9 mouse cellular contexts compared by ENCODE assay signal in genomic region chr7:133120221-133120751, GRCm38 (mm10). TPM values are rescaled to one million over a fixed set of nuclear protein-coding genes. Genes with fewer than 3 reads are reported as not detected.
DNase-seq lines count a peak whose midpoint lies in the region; ATAC-seq lines count a peak whose summit lies in the region.
"Had no signal": no experiment of that assay in that cellular context is flagged by ENCODE, and none has a peak within 500 bp of the region (broad histone marks: within the 10 kb centered on the region; RNA-seq: fewer than 3 reads in every experiment).

No protein-coding gene starts in this region.

- no peak for ATAC-seq in heart, embryonic 15.5 days (replicated peaks; ENCODE audit: insufficient number of reproducible peaks, insufficient read depth, low FRiP score, low read depth)
- no peak for ATAC-seq in intestine, embryonic 14.5 days (replicated peaks; ENCODE audit: low FRiP score, low TSS enrichment, low read depth)
- ATAC-seq in neural tube, embryonic 11.5 days (ENCODE audit: insufficient read depth, low FRiP score, low TSS enrichment): peak; percentile 18; the same call in 1 of the 2 replicates
- no peak for ATAC-seq in erythroid progenitor cell, adult 5-6 weeks (replicated peaks; ENCODE audit: low FRiP score, poor library complexity, severe bottlenecking)

- no peak overlapping the region for H3K27ac ChIP-seq in heart, embryonic 15.5 days
- 0 out of 2 replicates have a peak overlapping the region, but pooled peaks have one; percentile 0 for H3K27ac ChIP-seq in intestine, embryonic 14.5 days (ENCODE audit: low read depth)
- H3K27ac ChIP-seq in neural tube, embryonic 11.5 days (ENCODE audit: low read depth, low read length): 0 out of 2 replicates have a peak overlapping the region, but pooled peaks have one; percentile 1

- H3K4me3 ChIP-seq in heart, embryonic 15.5 days: peak overlapping the region; percentile 96
- peak overlapping the region; percentile 91 for H3K4me3 ChIP-seq in intestine, embryonic 14.5 days (ENCODE audit: low read depth, low read length)
- H3K4me3 ChIP-seq in neural tube, embryonic 11.5 days (ENCODE audit: low read depth, low read length): peak overlapping the region; percentile 95

- peak overlapping the region; percentile 95 for H3K4me2 ChIP-seq in heart, embryonic 15.5 days
- H3K4me2 ChIP-seq in intestine, embryonic 14.5 days (ENCODE audit: low read length): peak overlapping the region; percentile 88
- H3K4me2 ChIP-seq in neural tube, embryonic 11.5 days (ENCODE audit: low read depth): peak overlapping the region; percentile 98

- peak overlapping the region; percentile 45 for H3K9ac ChIP-seq in heart, embryonic 15.5 days
- peak overlapping the region; percentile 39 for H3K9ac ChIP-seq in intestine, embryonic 14.5 days (ENCODE audit: low read length)
- H3K9ac ChIP-seq in neural tube, embryonic 11.5 days (ENCODE audit: low read length): peak overlapping the region; percentile 41

- DNase-seq in heart, adult 8-10 months (ENCODE audit: low spot score): no peak
- peak; percentile 76 for DNase-seq in embryo, embryonic 11 days
- DNase-seq in intestine, embryonic 14.5 days (ENCODE audit: low spot score): no peak
- DNase-seq in neural tube, embryonic 11.5 days (ENCODE audit: low spot score): peak; percentile 67
- no peak for DNase-seq in layer of hippocampus, adult 9-10 months (ENCODE audit: low spot score)
- no peak for DNase-seq in adrenal gland, postnatal 36 days

- 13% methylated on average over 15 of the region's 15 CpGs for WGBS in heart, embryonic 15.5 days
- 10% methylated on average over 15 of the region's 15 CpGs for WGBS in intestine, embryonic 14.5 days
- WGBS in neural tube, embryonic 11.5 days: under 1% methylated on average over 15 of the region's 15 CpGs

- H3K27me3 ChIP-seq in heart, embryonic 15.5 days: no peaks in the 10 kb centered on the region
- H3K27me3 ChIP-seq in intestine, embryonic 14.5 days (replicated peaks; ENCODE audit: control insufficient read depth, insufficient read depth, low read length): no peaks in the 10 kb centered on the region
- no peaks in the 10 kb centered on the region for H3K27me3 ChIP-seq in neural tube, embryonic 11.5 days (ENCODE audit: control insufficient read depth, insufficient read depth, low read length)

- H3K36me3 ChIP-seq in heart, embryonic 15.5 days: no peaks in the 10 kb centered on the region
- no peaks in the 10 kb centered on the region for H3K36me3 ChIP-seq in intestine, embryonic 14.5 days (ENCODE audit: control insufficient read depth, insufficient read depth, low read length)
- H3K36me3 ChIP-seq in neural tube, embryonic 11.5 days (ENCODE audit: control insufficient read depth, insufficient read depth, low read length): no peaks in the 10 kb centered on the region

- H3K9me3 ChIP-seq in heart, embryonic 15.5 days (replicated peaks): no peaks in the 10 kb centered on the region
- no peaks in the 10 kb centered on the region for H3K9me3 ChIP-seq in intestine, embryonic 14.5 days (ENCODE audit: control insufficient read depth, low read length)
- H3K9me3 ChIP-seq in neural tube, embryonic 11.5 days (ENCODE audit: control insufficient read depth, low read length): no peaks in the 10 kb centered on the region

- H3K4me1 ChIP-seq in heart, embryonic 15.5 days (replicated peaks): peaks cover 58% of the 10 kb centered on the region
- peaks cover 52% of the 10 kb centered on the region for H3K4me1 ChIP-seq in intestine, embryonic 14.5 days (replicated peaks; ENCODE audit: control insufficient read depth, insufficient read depth, low read length)
- peaks cover 42% of the 10 kb centered on the region for H3K4me1 ChIP-seq in neural tube, embryonic 11.5 days (ENCODE audit: control insufficient read depth, insufficient read depth, low read length)

RNA-seq across cellular contexts. Expression of gene Fgfr2, which starts 2.9 kb away (rescaled TPM):
- 17.2 and 32.2 TPM in 2 replicates for polyA plus RNA-seq in heart, embryonic 15.5 days (2015; fragmentation: Nextera tagmentation; extraction: Ambion mirVana)
- total RNA-seq in heart, adult 8-10 months (2022): 1 to 10 TPM; 1.1 to 1.9 (median 1.4) TPM
- 105 and 119 TPM in 2 replicates for polyA plus RNA-seq in intestine, embryonic 14.5 days (2014; fragmentation: Nextera tagmentation; extraction: Ambion mirVana)
- 81.5 and 86.9 TPM in 2 replicates for polyA plus RNA-seq in neural tube, embryonic 11.5 days (2014; fragmentation: Nextera tagmentation; extraction: Ambion mirVana)
- 1.7 and 13.3 TPM in 2 replicates for total RNA-seq in erythroid progenitor cell, adult 5-6 weeks (2015; ENCODE audit: low replicate concordance)
- total RNA-seq in erythroid progenitor cell, adult 5-6 weeks (2017; ENCODE audit: low replicate concordance): 0.13 and 3.7 TPM in 2 replicates
- 100 to 1,000 TPM; 190 to 480 TPM for total RNA-seq in adrenal gland, postnatal 36 days (2021)
- total RNA-seq: MEL had no signal

RNA-seq across cellular contexts. Expression of gene Ctbp2, which starts 3.9 kb away (rescaled TPM):
- polyA plus RNA-seq in heart, embryonic 15.5 days (2015; fragmentation: Nextera tagmentation; extraction: Ambion mirVana): 40.8 and 48.8 TPM in 2 replicates
- total RNA-seq in heart, adult 8-10 months (2022): 10 to 100 TPM; 24.9 to 28.1 (median 27.6) TPM
- polyA plus RNA-seq in intestine, embryonic 14.5 days (2014; fragmentation: Nextera tagmentation; extraction: Ambion mirVana): 112 and 117 TPM in 2 replicates
- 153 and 167 TPM in 2 replicates for polyA plus RNA-seq in neural tube, embryonic 11.5 days (2014; fragmentation: Nextera tagmentation; extraction: Ambion mirVana)
- total RNA-seq in erythroid progenitor cell, adult 5-6 weeks (2015; ENCODE audit: low replicate concordance): 2.9 and 3.8 TPM in 2 replicates
- 3.5 and 8.5 TPM in 2 replicates for total RNA-seq in erythroid progenitor cell, adult 5-6 weeks (2017; ENCODE audit: low replicate concordance)
- total RNA-seq in adrenal gland, postnatal 36 days (2021): 10 to 100 TPM; 65.6 to 68.6 TPM

Comparison
In these comparisons a context has a peak if more than half of its experiments do, and no peak if none do; other contexts are left out.
1. DNase-seq: peak in embryo, embryonic 11 days (single experiment) and neural tube, embryonic 11.5 days (single experiment); none in heart, adult 8-10 months (single experiment), intestine, embryonic 14.5 days (single experiment), layer of hippocampus, adult 9-10 months (single experiment) and adrenal gland, postnatal 36 days (0 of 2).
2. RNA of gene Fgfr2, which starts 2.9 kb away (total RNA-seq): 190 to 480 TPM in adrenal gland, postnatal 36 days; 0.13 to 13.3 TPM in erythroid progenitor cell, adult 5-6 weeks and 1.1 to 1.9 TPM in heart, adult 8-10 months; every median in the first group is over 10 times any median in the second.
3. Peak in every context shown above with its lines, with median percentiles within 50 percentile points of each other: H3K4me2 ChIP-seq, H3K4me3 ChIP-seq and H3K9ac ChIP-seq.